Mouse (Mus musculus) midbrain, embryonic 10.5 days (tissue): ENCODE data around the gene AC141477.1. TPM values are rescaled to one million over a fixed set of nuclear protein-coding genes. Genes with fewer than 3 reads are reported as not detected.

Experiments
- DNase-seq: peaks from one replicate; pipeline ENCODE4 v3.0.0-alpha.2; 2017; ENCODE audit warnings: low spot score
- H3K27ac ChIP-seq: fragments of 300-500 bp; sonication (generic); replicated peaks from 2 replicates; pipeline ENCODE4 v1.5.1; 2016; ENCODE audit warnings: mild to moderate bottlenecking
- H3K27me3 ChIP-seq: fragments of 300-500 bp; sonication (generic); 2 replicates; pipeline ENCODE4 v1.6.1; 2016; ENCODE audit warnings: low read depth, mild to moderate bottlenecking; ENCODE audit not compliant: poor library complexity, severe bottlenecking
- H3K36me3 ChIP-seq: fragments of 300-500 bp; sonication (generic); 2 replicates; pipeline ENCODE4 v1.6.1; 2016; ENCODE audit warnings: mild to moderate bottlenecking, moderate library complexity
- H3K4me1 ChIP-seq: fragments of 300-500 bp; sonication (generic); 2 replicates; pipeline ENCODE4 v1.6.1; 2016
- H3K4me3 ChIP-seq: fragments of 300-500 bp; sonication (generic); 2 replicates; pipeline ENCODE4 v1.5.1; 2016; ENCODE audit warnings: mild to moderate bottlenecking, moderate library complexity
- H3K9me3 ChIP-seq: fragments of 300-500 bp; sonication (generic); replicated peaks from 2 replicates; pipeline ENCODE4 v1.6.1; 2016; ENCODE audit warnings: mild to moderate bottlenecking
- WGBS: fragments of 180-500 bp; shearing (Covaris S2); methylation state at CpG from one replicate; pipeline ENCODE4 v1.1.7; 2016; 5-methylcytosine and 5-hydroxymethylcytosine counted together
- polyA plus RNA-seq: library from polyadenylated mRNA; unstranded; fragments of >200 nt; fragmentation: Nextera tagmentation; extraction: Ambion mirVana; gene quantifications from 2 replicates; pipeline ENCODE4 v1.2.1, GENCODE M21; 2016

Gene AC141477.1
- polyA plus RNA-seq, 1 experiment from 2014 or later = not detected

GRCm38 (mm10) chr10:76447406-76448229, 7.4 kb upstream of the AC141477.1 start:
- Histone ChIP-seq H3K27me3 (no peaks in the 10 kb centered on the region), H3K4me1 (peaks cover 10% of the 10 kb centered on the region), H3K4me3 (no peak overlapping the region), H3K9me3 (no peaks in the 10 kb centered on the region), H3K27ac (no peak overlapping the region), H3K36me3 (no peaks in the 10 kb centered on the region)
- DNase-seq = no peak
- 85% methylated on average over 15 of the region's 15 CpGs for WGBS

GRCm38 (mm10) chr10:76445996-76446681, 5.9 kb upstream of the AC141477.1 start:
- H3K4me1 ChIP-seq = peaks cover 18% of the 10 kb centered on the region
- no peaks in the 10 kb centered on the region for H3K9me3 ChIP-seq
- no peaks in the 10 kb centered on the region for H3K27me3 ChIP-seq
- 82% methylated on average over 4 of the region's 4 CpGs for WGBS
- H3K36me3 ChIP-seq = 0 out of 2 replicates have a peak, but pooled peaks cover 3% of the 10 kb centered on the region
- no peak for DNase-seq
- H3K4me3 ChIP-seq = no peak overlapping the region
- no peak overlapping the region for H3K27ac ChIP-seq

- Histone ChIP-seq H3K36me3 (peaks cover 33% of the 10 kb centered on the region), H3K27ac (peak within 1 kb of the TSS; percentile 94), H3K4me1 (peaks cover 24% of the 10 kb centered on the region), H3K9me3 (no peaks in the 10 kb centered on the region), H3K4me3 (peak within 1 kb of the TSS; percentile 88), H3K27me3 (no peaks in the 10 kb centered on the region)
- peak; percentile 97 for DNase-seq
- under 1% methylated on average over 78 of the region's 78 CpGs for WGBS
Measured at GRCm38 (mm10) chr10:76442178-76443088, 2.2 kb upstream of the AC141477.1 start, which contains the start of gene Pcnt. Pcnt (minus strand) TSS chr10:76442786.

- H3K9me3 ChIP-seq = no peaks in the 10 kb centered on the region
- no peaks in the 10 kb centered on the region for H3K27me3 ChIP-seq
- no peak overlapping the region for H3K4me3 ChIP-seq
- 93% methylated on average over 9 of the region's 9 CpGs for WGBS
- H3K4me1 ChIP-seq = peaks cover 24% of the 10 kb centered on the region
- peaks cover 64% of the 10 kb centered on the region for H3K36me3 ChIP-seq
- DNase-seq = no peak
- no peak overlapping the region for H3K27ac ChIP-seq
Measured at GRCm38 (mm10) chr10:76439107-76439890, 945 bp downstream of the AC141477.1 start.

- WGBS = 95% methylated on average over 11 of the region's 11 CpGs
- Histone ChIP-seq H3K4me1 (no peaks in the 10 kb centered on the region), H3K4me3 (no peak overlapping the region), H3K9me3 (no peaks in the 10 kb centered on the region), H3K27me3 (no peaks in the 10 kb centered on the region), H3K36me3 (peaks cover 99% of the 10 kb centered on the region), H3K27ac (no peak overlapping the region)
- no peak for DNase-seq
Measured at GRCm38 (mm10) chr10:76433925-76434324, 6.3 kb downstream of the AC141477.1 start.

GRCm38 (mm10) chr10:76425674-76426073, 14.6 kb downstream of the AC141477.1 start:
- peaks cover 100% of the 10 kb centered on the region for H3K36me3 ChIP-seq
- 93% methylated on average over 7 of the region's 7 CpGs for WGBS
- no peaks in the 10 kb centered on the region for H3K9me3 ChIP-seq
- DNase-seq = no peak
- no peaks in the 10 kb centered on the region for H3K4me1 ChIP-seq
- no peak overlapping the region for H3K27ac ChIP-seq
- H3K4me3 ChIP-seq = no peak overlapping the region
- H3K27me3 ChIP-seq = no peaks in the 10 kb centered on the region

- 87% methylated on average over 12 of the region's 12 CpGs for WGBS
Measured at GRCm38 (mm10) chr10:76416811-76417210, 23.4 kb downstream of the AC141477.1 start.

GRCm38 (mm10) chr10:76408520-76408919, 31.7 kb downstream of the AC141477.1 start:
- WGBS = 92% methylated on average over 10 of the region's 10 CpGs
- Histone ChIP-seq H3K27me3 (no peaks in the 10 kb centered on the region), H3K4me3 (no peak overlapping the region), H3K36me3 (peaks cover 98% of the 10 kb centered on the region), H3K4me1 (peaks cover 3% of the 10 kb centered on the region; the same call in 1 of the 2 replicates), H3K27ac (no peak overlapping the region), H3K9me3 (no peaks in the 10 kb centered on the region)
- no peak for DNase-seq

More at GRCm38 (mm10) chr10:76416811-76417210, 23.4 kb downstream of the AC141477.1 start:
- Histone ChIP-seq H3K27me3 (no peaks in the 10 kb centered on the region), H3K27ac (no peak overlapping the region), H3K4me3 (no peak overlapping the region), H3K36me3 (peaks cover 100% of the 10 kb centered on the region), H3K4me1 (no peaks in the 10 kb centered on the region), H3K9me3 (no peaks in the 10 kb centered on the region)
- no peak for DNase-seq

- Histone ChIP-seq H3K27ac (no peak overlapping the region), H3K4me1 (no peaks in the 10 kb centered on the region), H3K9me3 (no peaks in the 10 kb centered on the region), H3K36me3 (peaks cover 90% of the 10 kb centered on the region), H3K27me3 (no peaks in the 10 kb centered on the region), H3K4me3 (no peak overlapping the region)
- no peak for DNase-seq
- 96% methylated on average over 12 of the region's 12 CpGs for WGBS
Measured at GRCm38 (mm10) chr10:76392596-76392995, 47.6 kb downstream of the AC141477.1 start.

- no peak overlapping the region for H3K4me3 ChIP-seq
- H3K4me1 ChIP-seq = no peaks in the 10 kb centered on the region
- WGBS = 88% methylated on average over 9 of the region's 9 CpGs
- H3K27ac ChIP-seq = no peak overlapping the region
- no peaks in the 10 kb centered on the region for H3K9me3 ChIP-seq
- H3K36me3 ChIP-seq = peaks cover 89% of the 10 kb centered on the region
- H3K27me3 ChIP-seq = no peaks in the 10 kb centered on the region
- peak; percentile 26 for DNase-seq
Measured at GRCm38 (mm10) chr10:76391786-76392185, 48.5 kb downstream of the AC141477.1 start.

GRCm38 (mm10) chr10:76391166-76391565, 49.1 kb downstream of the AC141477.1 start:
- whole genome bisulfite sequencing = 97% methylated on average over 9 of the region's 9 CpGs
- H3K9me3 ChIP-seq = no peaks in the 10 kb centered on the region
- H3K4me3 ChIP-seq = no peak overlapping the region
- no peak for DNase-seq
- no peaks in the 10 kb centered on the region for H3K27me3 ChIP-seq
- H3K4me1 ChIP-seq = no peaks in the 10 kb centered on the region
- H3K27ac ChIP-seq = no peak overlapping the region
- peaks cover 89% of the 10 kb centered on the region for H3K36me3 ChIP-seq
